Mouse (Mus musculus) natural killer cell, adult 2 months (primary cell): ENCODE measurements around the gene Gm3149.
"Not testable (repeated sequence)": the region's sequence is repeated elsewhere in the genome, so short reads cannot be mapped to it uniquely, and the experiment has no call there.

Experiments used
- DNase-seq, 2 experiments: peaks; one replicate each; pipeline ENCODE4 v3.0.0; 2022; ENCODE audit warnings: low spot score in 2 of 2

Gm3149 gene

DNA sequence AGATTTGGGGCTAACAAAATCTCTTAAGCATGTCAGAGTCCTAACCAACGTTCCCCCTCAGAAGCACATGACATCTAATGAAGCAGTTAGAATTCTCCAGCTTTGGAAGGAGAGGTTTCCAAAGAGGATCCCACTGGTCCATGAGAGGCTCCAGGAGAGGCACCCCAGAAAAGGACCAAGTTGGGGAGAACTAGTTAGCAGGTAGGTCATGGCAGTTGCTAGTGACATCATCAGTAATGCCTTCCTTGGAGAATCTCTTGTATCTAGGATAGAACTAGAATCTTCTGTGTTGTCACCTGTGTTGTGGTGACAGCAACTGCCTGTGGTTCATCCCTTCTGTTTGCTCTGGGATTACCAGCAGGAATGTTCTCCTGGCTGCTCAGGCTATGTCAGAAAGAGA, at the start of gene Gm3149:
Gm3149 (plus strand) TSS at position 301 of the 400 bp plus-strand sequence.
- not testable (repeated sequence) for DNase-seq

DNA sequence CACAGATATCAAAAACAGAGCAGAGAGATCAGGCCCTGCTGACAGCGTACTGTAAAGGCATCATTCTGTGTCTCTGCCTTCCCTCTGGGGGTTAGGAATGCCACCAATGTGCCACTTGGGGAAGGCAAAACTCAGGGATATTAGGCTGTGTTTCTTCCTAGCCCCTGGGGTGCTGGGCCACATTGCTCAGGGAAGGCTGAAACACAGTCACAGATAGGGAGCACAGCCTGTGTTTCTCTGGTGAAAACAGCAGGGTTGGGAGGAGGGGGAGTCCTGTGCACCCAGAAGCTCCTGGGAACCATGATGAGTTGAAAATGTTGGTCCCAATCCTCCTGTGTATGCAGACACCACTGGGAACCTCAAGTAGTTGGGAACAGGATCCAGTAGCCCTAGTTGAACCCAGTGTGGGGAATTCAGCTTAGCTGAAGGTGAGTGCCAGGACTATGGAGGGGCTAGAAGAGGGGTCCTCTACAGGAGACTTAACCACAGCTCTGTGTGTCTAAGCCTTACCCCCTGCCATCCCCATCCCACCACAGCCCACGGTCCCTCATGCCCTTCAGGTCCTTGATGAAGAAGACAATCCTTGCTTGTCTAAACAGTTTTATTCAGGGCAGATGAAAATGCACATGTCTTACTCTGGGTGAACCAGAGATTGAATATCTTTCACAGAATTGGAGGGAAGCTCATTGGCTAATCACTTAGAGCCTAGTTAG, 47.7 kb upstream of the Gm3149 start:
- not testable (repeated sequence) for DNase-seq

DNA sequence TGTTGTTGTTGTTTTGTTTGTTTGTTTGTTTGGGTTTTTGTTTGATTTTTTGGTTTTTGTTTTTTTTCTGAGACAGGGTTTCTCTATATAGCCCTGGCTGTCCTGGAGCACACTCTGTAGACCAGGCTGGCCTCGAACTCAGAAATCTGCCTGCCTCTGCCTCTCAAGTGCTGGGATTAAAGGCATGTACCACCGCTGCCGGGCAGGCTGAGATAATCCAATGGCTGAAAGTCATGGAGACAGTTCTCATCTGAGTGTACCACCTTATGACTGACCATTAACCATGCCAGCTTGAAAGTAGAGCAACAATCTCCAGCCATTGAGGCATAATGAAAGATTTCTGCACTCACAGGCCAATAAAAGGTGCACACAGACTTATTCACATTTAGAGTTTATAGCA, 37.3 kb upstream of the Gm3149 start:
- not testable (repeated sequence) for DNase-seq

DNA sequence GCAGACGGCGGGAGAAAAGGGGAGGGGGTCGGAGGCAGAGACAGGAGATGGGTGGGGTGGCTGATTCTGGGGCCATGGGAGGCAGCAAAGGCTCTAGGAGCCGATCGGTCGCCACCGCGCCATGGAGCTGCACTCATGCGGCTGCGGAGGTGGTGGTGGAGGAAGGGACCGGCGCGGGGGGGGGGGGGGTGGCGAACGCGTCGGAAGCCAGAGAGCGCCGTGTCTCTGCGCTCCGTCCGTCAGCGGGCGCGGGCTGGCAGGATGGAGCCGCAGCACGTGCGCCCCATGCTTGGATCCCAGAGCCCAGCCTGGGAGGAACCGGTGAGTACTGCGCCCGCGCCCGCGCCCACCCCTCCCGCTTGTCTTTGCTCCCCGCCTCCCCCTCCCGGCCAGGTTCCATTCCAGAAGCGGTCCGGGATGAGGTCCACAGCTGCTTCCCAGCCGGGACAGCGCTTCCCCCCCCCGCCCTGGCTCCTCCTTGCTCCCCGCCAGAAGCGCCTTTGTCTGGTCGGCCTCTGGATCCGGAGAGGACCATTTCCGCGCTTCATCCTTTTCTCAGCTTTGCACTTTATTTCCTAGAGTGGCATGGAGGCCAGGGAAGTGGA, 17.5 kb downstream of the Gm3149 start, which contains the start of gene 2610042L04Rik:
2610042L04Rik (plus strand) TSS at position 288 of the 605 bp plus-strand sequence.
- DNase-seq = not testable (repeated sequence)

DNA sequence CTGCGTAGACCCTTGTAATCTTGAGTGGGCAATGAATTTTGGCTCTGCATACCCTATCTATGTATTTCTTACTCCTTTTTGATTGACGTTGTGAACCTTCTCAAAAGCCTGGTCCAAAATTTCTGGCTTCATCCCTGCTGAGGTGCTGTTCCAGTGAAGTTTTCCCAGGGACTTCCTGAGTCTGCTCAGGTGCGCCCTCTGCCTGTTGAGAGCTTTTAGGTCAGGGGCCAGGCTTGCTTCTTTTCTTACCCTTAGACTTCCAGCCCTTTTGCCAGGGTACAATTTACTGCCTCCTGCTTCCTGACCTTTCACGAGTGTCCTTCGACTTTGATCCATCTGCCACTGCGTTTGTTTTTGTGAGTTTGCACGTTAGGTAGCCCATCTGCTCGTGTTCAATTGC, 18.4 kb downstream of the Gm3149 start:
- DNase-seq = not testable (repeated sequence)

DNA sequence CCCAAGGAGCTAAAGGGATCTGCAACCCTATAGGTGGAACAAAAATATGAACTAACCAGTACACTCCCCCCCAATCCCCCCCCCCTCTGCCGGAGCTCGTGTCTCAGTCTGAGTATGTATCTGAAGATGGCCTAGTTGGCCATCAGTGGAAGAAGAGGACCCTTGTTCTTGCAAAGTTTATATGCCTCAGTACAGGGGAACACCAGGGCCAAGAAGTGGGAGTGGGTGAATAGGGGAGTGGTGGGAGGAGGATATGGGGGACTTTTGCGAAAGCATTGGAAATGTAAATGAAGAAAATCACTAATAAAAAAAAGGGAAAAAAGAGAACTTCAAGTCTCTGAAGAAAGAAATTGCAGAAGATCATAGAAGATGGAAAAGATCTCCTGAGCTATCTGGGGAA, 51.9 kb downstream of the Gm3149 start:
- DNase-seq = not testable (repeated sequence)

DNA sequence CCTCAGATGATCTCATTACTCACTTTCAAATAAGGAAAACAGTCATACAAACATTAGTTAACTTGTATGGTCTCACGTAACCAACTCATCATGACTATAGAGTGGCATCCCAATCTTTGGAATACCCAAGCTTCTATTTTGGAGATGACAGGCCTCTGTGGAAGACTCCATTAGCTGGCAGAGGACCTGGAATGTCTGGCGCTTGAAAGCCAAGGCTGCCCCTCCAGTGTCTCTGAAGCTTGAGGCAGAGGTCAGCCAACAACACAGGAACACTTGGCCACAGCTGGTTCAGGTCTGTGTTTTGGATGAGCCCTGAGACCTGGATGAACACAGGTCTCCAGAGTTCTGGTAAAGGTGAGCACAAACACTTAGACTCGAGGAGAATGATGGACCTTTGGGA, 52.6 kb downstream of the Gm3149 start:
- not testable (repeated sequence) for DNase-seq
